Mouse (Mus musculus) CD4-positive helper T cell, adult 2 months (primary cell): ENCODE measurements around the gene BC004004.
"Not testable (repeated sequence)": the region's sequence is repeated elsewhere in the genome, so short reads cannot be mapped to it uniquely, and the experiment has no call there.

Experiments
- DNase-seq: peaks from one replicate; pipeline ENCODE4 v3.0.0-alpha.2; 2012; ENCODE audit warnings: low read depth, missing footprints, low spot score

The BC004004 gene

GRCm38 (mm10) chr17:29297321-29297720 is 28.7 kb downstream of the BC004004 start:
- DNase-seq = no peak

DNA sequence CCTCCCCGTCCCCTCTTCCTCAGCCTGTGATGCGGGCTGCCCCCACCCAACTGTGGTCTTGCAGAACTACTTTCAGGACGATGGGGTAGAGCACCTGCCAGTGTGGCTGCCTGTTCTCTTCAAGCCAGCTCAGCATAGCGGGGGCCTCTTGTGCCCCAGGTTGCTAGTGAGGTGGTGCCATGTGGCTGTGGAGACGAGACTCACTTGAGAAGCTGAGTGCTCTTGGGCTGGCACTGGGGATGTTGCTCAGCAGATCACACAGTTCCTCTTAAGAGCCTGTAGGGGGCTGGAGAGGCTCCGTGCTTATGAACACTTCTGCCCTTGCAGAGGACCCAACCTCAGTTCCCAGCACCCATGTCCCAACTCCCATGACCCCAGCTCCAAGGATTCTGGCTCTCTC is 29.2 kb downstream of the BC004004 start:
- DNase-seq = no peak

DNA sequence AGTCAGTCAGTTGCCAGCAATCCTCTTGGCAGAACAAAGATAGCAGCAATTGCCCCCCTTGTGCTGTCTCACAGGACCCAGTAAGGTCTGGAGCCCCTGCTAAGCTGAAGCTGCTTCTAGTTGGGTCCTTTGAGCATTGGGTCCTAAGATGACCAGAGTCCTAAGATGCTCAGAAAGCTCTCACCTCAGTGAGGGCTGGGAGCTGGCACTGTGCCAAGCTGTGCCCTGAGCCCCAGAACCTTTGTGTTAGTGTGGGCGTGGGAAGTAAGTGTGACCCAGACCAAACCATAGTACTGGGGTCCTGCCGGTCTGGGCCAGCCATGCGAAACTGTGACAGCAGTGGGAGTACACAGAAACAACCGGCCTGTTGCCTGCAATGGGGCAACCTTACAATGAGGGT is 30.7 kb downstream of the BC004004 start:
- no peak for DNase-seq

DNA sequence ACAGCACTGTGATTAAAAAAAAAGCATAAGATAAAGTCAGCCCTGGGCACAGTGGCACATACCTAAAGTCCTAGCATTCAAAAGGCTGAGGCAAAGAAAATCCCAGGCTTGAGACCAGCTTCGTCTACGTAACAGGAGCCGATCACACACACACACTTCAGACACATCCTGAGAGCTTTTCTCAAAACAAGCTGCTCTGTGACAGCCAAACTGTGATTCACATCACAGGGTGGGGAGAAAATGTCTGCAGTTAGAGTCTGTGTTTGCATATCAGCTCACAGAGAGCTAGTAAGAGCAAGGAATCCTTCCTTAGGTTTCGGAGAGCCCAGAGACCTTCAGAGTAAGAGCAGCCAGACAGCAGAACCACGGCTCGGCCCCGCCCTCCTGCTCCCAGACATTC is 32.3 kb downstream of the BC004004 start:
- no peak for DNase-seq

DNA sequence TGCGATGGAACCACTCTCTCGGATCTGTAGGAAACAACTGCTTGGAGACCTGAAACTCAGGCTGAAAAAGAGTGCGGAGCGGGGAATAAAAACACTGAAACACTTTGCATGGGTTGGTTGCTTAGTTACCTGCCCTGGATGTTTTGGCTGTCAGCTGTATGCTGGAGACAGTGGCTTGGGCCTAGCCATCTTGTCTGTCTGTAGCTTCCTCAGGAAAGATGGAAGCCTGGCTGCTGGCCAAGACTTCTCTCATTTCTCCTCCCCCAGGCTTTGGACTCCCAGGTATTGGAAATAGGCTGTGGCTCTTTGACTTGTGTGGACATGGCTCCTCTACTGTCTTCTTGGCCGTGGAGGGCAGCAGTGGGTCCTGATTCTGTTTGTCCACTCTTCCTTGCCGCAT is 32.8 kb downstream of the BC004004 start:
- DNase-seq = no peak

- no peak for DNase-seq
Observed at GRCm38 (mm10) chr17:29302149-29302548, 33.6 kb downstream of the BC004004 start.

- peak; percentile 30 for DNase-seq
Observed at GRCm38 (mm10) chr17:29303087-29303486, 34.5 kb downstream of the BC004004 start.

DNA sequence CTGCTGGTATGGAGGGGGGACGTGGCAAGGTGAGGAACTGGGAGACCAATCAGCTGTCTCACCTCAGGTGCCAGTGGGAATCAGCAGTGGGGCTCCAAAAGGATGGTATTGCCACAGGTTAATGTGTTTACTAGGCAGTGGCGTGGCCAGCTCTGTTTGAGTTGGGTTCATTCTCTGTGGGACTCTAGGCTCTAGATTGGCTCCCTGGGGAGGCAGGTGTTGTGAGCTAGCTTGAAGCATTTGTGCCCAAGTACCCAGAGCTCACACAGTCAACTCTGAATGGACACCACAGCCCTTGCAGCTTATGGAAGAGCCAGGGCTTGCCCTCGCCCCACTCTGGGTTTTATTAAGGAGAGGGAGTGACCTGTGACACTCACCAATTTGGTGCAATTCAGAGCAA is 35.3 kb downstream of the BC004004 start:
- no peak for DNase-seq

GRCm38 (mm10) chr17:29304376-29305057 is 35.9 kb downstream of the BC004004 start:
- DNase-seq = peak; percentile 61

- no peak for DNase-seq
Observed at GRCm38 (mm10) chr17:29305058-29305806, 36.6 kb downstream of the BC004004 start.

GRCm38 (mm10) chr17:29305871-29306270 is 37.3 kb downstream of the BC004004 start:
- DNase-seq = no peak

GRCm38 (mm10) chr17:29310056-29310623 is 41.6 kb downstream of the BC004004 start:
- no peak for DNase-seq

GRCm38 (mm10) chr17:29311602-29312001 is 43.0 kb downstream of the BC004004 start:
- no peak for DNase-seq

- no peak for DNase-seq
Observed at GRCm38 (mm10) chr17:29312082-29312481, 43.5 kb downstream of the BC004004 start.

- DNase-seq = no peak
Observed at GRCm38 (mm10) chr17:29313300-29313699, 44.7 kb downstream of the BC004004 start.

DNA sequence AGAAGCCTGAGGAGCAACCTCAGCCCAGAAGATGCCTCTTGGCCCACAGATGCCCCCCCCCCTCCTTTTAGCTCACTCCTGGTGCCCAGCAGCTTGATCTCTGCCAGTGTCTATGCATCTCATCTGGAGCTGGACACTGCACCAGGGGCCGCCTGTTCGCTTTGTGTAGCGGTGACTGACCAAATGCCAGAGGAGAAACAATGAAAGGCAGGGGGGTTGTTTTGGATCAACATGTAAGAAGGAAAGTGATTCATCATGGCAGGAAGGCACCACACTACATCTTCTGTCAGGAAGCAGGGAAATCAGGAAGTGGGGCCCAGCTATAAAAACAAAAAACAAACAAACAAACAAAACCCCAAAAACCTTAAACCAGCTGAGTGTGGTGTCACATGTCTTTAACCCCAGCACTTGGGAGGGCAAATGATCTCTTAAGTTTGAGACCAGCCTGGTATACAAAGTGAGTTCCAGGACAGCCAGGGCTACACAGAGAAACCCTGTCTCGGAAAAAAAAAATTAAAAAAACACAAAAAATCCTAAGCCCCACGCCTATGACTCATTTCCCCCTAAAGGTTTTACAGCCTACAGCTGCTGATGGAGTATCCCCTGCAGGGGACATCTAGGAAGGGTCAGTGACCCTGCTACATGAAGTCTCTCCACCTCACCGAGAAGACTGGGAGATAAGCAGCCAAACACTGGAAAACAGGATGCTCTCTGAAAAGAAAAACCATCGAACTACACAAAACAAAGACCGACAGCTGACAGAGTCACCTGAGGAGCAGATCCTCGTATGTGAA is 47.3 kb downstream of the BC004004 start:
- no peak for DNase-seq

DNA sequence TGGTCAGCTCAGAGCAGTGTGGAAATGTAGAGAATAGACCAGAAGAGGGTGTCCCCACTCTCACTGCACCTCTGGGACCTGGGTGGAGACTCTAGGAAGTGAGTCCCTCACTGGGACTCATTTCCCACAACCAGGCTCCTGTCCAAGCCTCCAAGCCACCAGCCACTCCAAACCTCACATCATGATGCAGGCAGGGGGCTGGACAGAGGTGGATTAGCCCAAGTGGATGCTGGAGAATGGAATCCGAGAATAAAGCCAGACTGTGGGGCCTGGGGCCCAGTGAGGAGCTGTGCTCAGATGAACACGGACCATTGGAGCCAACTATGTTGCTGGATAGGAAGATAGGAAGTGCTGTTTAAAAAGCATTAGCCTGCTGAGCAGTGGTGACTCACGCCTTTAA is 48.3 kb downstream of the BC004004 start:
- DNase-seq = no peak

DNA sequence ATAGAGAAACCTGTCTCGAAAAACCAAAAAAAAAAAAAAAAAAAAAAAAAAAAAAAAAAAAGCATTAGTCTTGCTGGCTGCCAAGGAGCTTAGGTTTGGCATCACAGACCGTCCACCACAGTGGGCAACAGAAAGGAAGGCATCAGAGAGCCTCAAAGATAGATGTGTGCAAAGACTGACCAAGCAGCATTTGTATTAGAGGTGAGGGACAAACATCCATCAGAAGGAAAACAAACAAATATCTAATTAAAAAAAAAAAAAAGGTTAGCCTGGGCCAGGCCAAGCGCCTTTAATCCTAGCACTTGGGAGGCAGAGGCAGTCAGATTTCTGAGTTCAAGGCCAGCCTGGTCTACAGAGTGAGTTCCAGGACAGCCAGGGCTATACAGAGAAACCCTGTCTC is 48.8 kb downstream of the BC004004 start, which contains the start of gene Pi16:
Gene Pi16 (plus strand): TSS at position 301 of the 400 bp plus-strand sequence.
- not testable (repeated sequence) for DNase-seq

DNA sequence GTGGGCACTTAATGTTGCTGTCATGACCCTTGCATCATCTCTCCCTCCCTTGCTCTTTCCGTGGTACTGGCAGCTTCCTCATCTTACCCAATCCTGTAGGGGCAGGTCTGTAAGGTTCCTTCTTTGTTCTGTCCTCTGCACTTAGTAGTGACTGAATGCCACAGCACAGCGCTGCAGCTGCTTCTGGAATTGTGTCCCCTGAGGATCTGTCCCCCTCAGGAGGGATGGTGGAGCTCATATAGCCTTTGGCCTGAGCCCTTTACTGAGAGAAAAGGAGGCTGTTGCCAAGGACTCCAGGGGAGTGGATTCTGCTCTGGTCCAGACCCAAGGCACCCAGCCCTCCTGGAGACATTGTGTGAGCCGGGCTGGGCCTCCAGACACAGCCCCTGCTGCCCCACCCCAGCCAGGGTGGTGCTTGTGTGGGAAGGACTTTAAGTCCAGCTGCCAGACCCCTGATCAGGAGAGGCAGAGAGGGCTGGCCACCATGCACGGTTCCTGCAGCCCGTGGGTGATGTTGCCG is 50.2 kb downstream of the BC004004 start:
- no peak for DNase-seq

GRCm38 (mm10) chr17:29319476-29319875 is 50.9 kb downstream of the BC004004 start:
- DNase-seq = no peak

DNA sequence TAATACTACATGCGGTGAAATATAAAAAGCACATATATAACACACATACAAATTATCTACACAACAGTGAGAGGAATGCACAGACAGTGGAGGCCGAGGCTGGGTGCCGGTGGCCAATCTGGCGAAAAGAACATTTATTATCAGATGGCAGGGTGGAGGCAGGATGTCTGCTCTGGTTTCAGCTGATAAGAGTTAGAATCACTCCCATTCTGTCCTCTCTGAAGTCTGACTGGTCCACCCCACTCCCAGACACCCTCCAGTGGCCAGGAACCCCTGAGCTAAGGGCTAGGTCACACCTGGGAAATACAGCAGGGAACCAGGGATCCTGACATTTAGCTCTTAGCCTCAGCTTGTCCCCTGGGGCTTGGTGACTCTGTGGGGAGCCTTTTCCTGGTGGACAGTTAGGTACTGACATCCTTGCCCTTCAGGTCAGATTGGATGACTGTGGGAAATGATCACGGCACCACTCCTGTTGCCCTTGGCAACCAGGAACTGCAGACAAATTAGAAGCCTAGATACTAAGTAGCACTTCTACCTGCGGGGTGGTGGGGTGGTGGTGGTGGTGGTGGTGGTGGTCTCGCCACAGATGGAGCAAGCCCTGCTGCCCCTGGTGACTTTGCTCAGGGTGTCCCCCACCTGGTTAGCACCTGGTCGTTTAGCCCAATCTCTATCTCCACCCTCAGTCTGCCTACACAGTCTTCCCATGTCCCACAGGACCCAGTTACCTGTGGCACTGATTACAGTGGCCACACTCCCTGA is 51.5 kb downstream of the BC004004 start:
- DNase-seq = no peak
